Mouse (Mus musculus): ENCODE data around the gene Ebf3.

- TF ChIP-seq REST (IDR thresholded peaks at IDR 0.05; ENCODE audit: insufficient read depth, insufficient read length) (no peak), POLR2A (IDR thresholded peaks at IDR 0.05; ENCODE audit: insufficient read length, low read depth) (no peak), MYOG (IDR thresholded peaks at IDR 0.05; ENCODE audit: control insufficient read depth in 1 of 3, insufficient read depth in 1 of 3, insufficient read length in 2 of 3, low read depth in 2 of 3) (no peak), MAX (IDR thresholded peaks at IDR 0.05; ENCODE audit: low read depth) (no peak), MYOD1 (IDR thresholded peaks at IDR 0.05; ENCODE audit: control insufficient read depth in 1 of 3, insufficient read length in 2 of 3, low read depth in 2 of 3) (no peak), USF1 (IDR thresholded peaks at IDR 0.05; ENCODE audit: low read depth) (no peak), E2F4 (IDR thresholded peaks at IDR 0.05; ENCODE audit: insufficient read depth) (no peak), TCF3 (IDR thresholded peaks at IDR 0.05; ENCODE audit: insufficient read length, low read depth) (no peak), TCF12 (IDR thresholded peaks at IDR 0.05; ENCODE audit: insufficient read depth, poor library complexity, severe bottlenecking) (no peak)
These were observed 76.8 kb downstream of the Ebf3 start for GRCm38 (mm10) chr7:137237419-137237818.

Data from myocyte (in vitro differentiated cells).